Mouse (Mus musculus) A20 (cell line): ENCODE results near the gene Ano7.
"Not testable (repeated sequence)": the region's sequence is repeated elsewhere in the genome, so short reads cannot be mapped to it uniquely, and the experiment has no call there.

Experiments used
- DNase-seq: peaks from one replicate; pipeline ENCODE4 v3.0.0-alpha.2; 2011; ENCODE audit warnings: low read depth, low spot score

Ano7 gene

DNA sequence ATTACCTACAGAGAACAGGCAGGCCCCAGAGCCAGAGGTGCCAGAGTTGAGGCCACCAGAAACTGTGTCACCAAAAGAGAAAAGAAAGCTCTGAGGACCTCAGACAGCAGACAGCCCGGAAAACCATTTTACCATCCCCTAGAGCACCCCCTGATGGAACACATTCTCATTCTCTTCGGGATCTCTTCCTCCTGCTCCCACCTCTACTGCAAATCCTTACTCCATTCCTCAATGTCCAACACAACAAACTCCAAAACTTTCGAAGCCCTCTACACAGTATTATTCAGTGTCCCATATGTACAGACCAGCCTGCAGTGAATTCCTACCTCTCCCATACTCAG, 72.1 kb downstream of the Ano7 start:
- DNase-seq = no peak

DNA sequence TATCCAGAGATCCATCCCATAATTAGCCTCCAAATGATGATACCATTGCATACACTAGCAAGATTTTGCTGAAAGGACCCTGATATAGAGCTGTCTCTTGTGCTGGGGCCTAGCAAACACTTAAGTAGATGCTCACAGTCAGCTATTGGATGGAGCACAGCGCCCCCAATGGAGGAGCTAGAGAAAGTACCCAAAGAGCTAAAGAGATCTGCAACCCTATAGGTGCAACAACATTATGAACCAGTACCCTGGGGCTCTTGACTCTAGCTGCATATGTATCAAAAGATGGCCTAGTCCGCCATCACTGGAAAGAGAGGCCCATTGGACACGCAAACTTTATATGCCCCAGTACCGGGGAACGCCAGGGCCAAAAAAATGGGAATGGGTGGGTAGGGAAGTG, 76.4 kb downstream of the Ano7 start:
- DNase-seq = not testable (repeated sequence)

DNA sequence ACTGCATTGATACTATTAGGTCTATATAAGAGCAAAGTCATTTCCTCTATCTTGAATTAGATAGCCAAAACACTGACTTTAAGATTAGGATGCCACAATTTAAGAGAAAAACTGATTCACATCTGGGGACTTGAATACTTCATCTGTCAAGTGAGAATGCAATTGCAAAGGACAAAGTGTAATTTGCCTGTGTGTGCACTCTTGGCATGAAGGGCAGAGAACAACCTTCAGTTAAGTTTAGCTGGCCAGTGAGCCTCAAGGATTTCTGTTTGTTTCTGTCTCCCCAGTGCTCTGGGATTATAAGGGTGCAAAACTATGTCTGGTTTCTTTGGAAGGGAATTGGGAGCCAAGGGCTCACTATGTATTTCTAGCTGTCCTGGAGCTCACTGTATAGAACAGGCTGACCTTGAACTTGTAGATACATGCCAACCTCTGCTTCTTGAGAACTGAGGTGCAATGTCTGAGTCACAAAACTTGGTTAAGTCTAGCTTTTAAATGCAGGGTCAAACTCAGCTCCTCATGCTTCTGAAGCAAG, 80.1 kb downstream of the Ano7 start:
- DNase-seq = no peak
